Mouse (Mus musculus) embryonic fibroblast, embryonic 13.5 days (primary cell): Measurements from ENCODE around the gene Dnah17.

Experiments
- CTCF ChIP-seq: IDR thresholded peaks from 2 replicates; pipeline ENCODE4 v1.5.1; 2011; ENCODE audit warnings: mild to moderate bottlenecking, control low read depth, low read length, moderate library complexity, borderline replicate concordance; ENCODE audit not compliant: insufficient read depth
- POLR2A ChIP-seq: IDR thresholded peaks from 2 replicates; pipeline ENCODE4 v1.6.1; 2011; ENCODE audit warnings: low read depth, mild to moderate bottlenecking, control low read depth, low read length, moderate library complexity

GRCm38 (mm10) chr11:117972656-117973558 lies 157.5 kb downstream of the Dnah17 start:
- TF ChIP-seq CTCF (no peak), POLR2A (no peak)
